Mouse (Mus musculus): ENCODE measurements around the gene Fbxl17.

- TF ChIP-seq EP300 (IDR thresholded peaks at IDR 0.05; ENCODE audit: low read depth) (no peak), CTCF (IDR thresholded peaks at IDR 0.05; ENCODE audit: low read depth) (no peak)
Observed at GRCm38 (mm10) chr17:63198703-63199102, 301.1 kb downstream of the Fbxl17 start.
